ENCODE assay signal across 14 mouse cellular contexts in genomic region chr2:101464291-101465140, GRCm38 (mm10).
DNase-seq lines count a peak whose midpoint lies in the region; ATAC-seq and TF ChIP-seq lines count a peak whose summit lies in the region.
"Had no signal": no experiment of that assay in that cellular context is flagged by ENCODE, and none has a peak within 500 bp of the region (broad histone marks: within the 10 kb centered on the region; RNA-seq: fewer than 3 reads in every experiment).

No protein-coding gene starts in this region.

- no peaks in the 10 kb centered on the region for H3K9me3 ChIP-seq in limb, embryonic 12.5 days
- no peaks in the 10 kb centered on the region for H3K9me3 ChIP-seq in limb, embryonic 10.5 days (replicated peaks)
- H3K9me3 ChIP-seq: kidney, embryonic 15.5 days; midbrain, embryonic 12.5 days had no signal

- no peak overlapping the region for H3K27ac ChIP-seq in limb, embryonic 12.5 days
- no peak overlapping the region for H3K27ac ChIP-seq in limb, embryonic 10.5 days
- H3K27ac ChIP-seq: kidney, embryonic 15.5 days; liver, embryonic 14.5 days; midbrain, embryonic 12.5 days had no signal

- WGBS in limb, embryonic 12.5 days, result 62% methylated on average over 9 of the region's 9 CpGs
- 75% methylated on average over 9 of the region's 9 CpGs for WGBS in limb, embryonic 10.5 days

- H3K36me3 ChIP-seq in limb, embryonic 12.5 days, result no peaks in the 10 kb centered on the region
- H3K36me3 ChIP-seq in limb, embryonic 10.5 days, result no peaks in the 10 kb centered on the region
- H3K36me3 ChIP-seq: kidney, embryonic 15.5 days; midbrain, embryonic 12.5 days had no signal

- peak; percentile 31; the same call in 1 of the 2 replicates for ATAC-seq in limb, embryonic 12.5 days (ENCODE audit: insufficient number of reproducible peaks, insufficient read depth, low FRiP score, low TSS enrichment, low read depth)
- no peak for ATAC-seq in activated CD4-positive, CD25-positive, alpha-beta regulatory T cell, adult 4 months

- no peak for TF ChIP-seq CTCF in brain, embryonic 14.5 days (IDR thresholded peaks at IDR 0.05; ENCODE audit: borderline replicate concordance, extremely low read depth, insufficient read depth, insufficient read length)

- DNase-seq in limb, embryonic 10.5 days (ENCODE audit: low spot score), result no peak
- peak; percentile 27 for DNase-seq in brain, embryonic 14.5 days (ENCODE audit: low read depth)
- DNase-seq in cerebellum, adult 9-10 months, result peak; percentile 76
- peak; percentile 5 for DNase-seq in lung, postnatal 14 days
- DNase-seq in adipocyte (ENCODE audit: low spot score), result no peak
- DNase-seq: adrenal gland, adult 2 months; right cerebral cortex, postnatal 4 days; thymus, postnatal 25 days had no signal

- H3K4me3 ChIP-seq in limb, embryonic 12.5 days (replicated peaks), result no peak overlapping the region
- no peak overlapping the region for H3K4me3 ChIP-seq in limb, embryonic 10.5 days
- H3K4me3 ChIP-seq: kidney, embryonic 15.5 days; midbrain, embryonic 12.5 days had no signal

- H3K27me3 ChIP-seq in limb, embryonic 12.5 days, result no peaks in the 10 kb centered on the region
- no peaks in the 10 kb centered on the region for H3K27me3 ChIP-seq in limb, embryonic 10.5 days (ENCODE audit: low read depth, poor library complexity, severe bottlenecking)
- H3K27me3 ChIP-seq: kidney, embryonic 15.5 days; midbrain, embryonic 12.5 days had no signal

- no peak overlapping the region for H3K9ac ChIP-seq in limb, embryonic 12.5 days (replicated peaks)
- H3K9ac ChIP-seq: kidney, embryonic 15.5 days; liver, embryonic 14.5 days; midbrain, embryonic 12.5 days had no signal

- TF ChIP-seq POLR2A in brain, embryonic 14.5 days (IDR thresholded peaks at IDR 0.05; ENCODE audit: borderline replicate concordance, extremely low read depth, insufficient read depth, insufficient read length, poor library complexity, severe bottlenecking), result no peak

- peaks cover 3% of the 10 kb centered on the region; the same call in 1 of the 2 replicates for H3K4me1 ChIP-seq in limb, embryonic 12.5 days (replicated peaks)
- H3K4me1 ChIP-seq in limb, embryonic 10.5 days, result peaks cover 7% of the 10 kb centered on the region
- H3K4me1 ChIP-seq: kidney, embryonic 15.5 days; midbrain, embryonic 12.5 days had no signal

- no peak overlapping the region for H3K4me2 ChIP-seq in limb, embryonic 12.5 days
- H3K4me2 ChIP-seq: heart, embryonic 11.5 days; kidney, embryonic 15.5 days; midbrain, embryonic 12.5 days had no signal

Comparison
In these comparisons a context has a peak if more than half of its experiments do, and no peak if none do; other contexts are left out.
1. DNase-seq: peak in brain, embryonic 14.5 days (single experiment), cerebellum, adult 9-10 months (single experiment) and lung, postnatal 14 days (single experiment); none in limb, embryonic 10.5 days (single experiment) and adipocyte (single experiment).